Mouse (Mus musculus) frontal cortex, adult 2 months (tissue): Measurements from ENCODE around the gene Ccdc103. TPM values are rescaled to one million over a fixed set of nuclear protein-coding genes. Genes with fewer than 3 reads are reported as not detected.

Source experiments
- polyA plus RNA-seq: library from polyadenylated mRNA; depleted of rRNA; stranded (reverse); fragments of >200 nt; gene quantifications from 2 replicates; pipeline ENCODE4 v1.2.3, GENCODE M21; 2012; rRNA removed

Gene Ccdc103
- polyA plus RNA-seq, 1 experiment = 2.3 TPM

Other genes starting within 250 kb of the Ccdc103 start
- gene Meioc, start 217.5 kb upstream of the Ccdc103 start, polyA plus RNA-seq = 0.02 TPM in 1 of 2 replicates, not detected in the other
- 18.3 and 24.0 TPM in 2 replicates for gene Ccdc43, start 183.4 kb upstream of the Ccdc103 start, polyA plus RNA-seq
- 83.8 and 92.2 TPM in 2 replicates for gene Adam11, start 119.8 kb upstream of the Ccdc103 start, polyA plus RNA-seq
- 6.9 and 8.1 TPM in 2 replicates for gene Gjc1, start 61.5 kb upstream of the Ccdc103 start, polyA plus RNA-seq
- gene Higd1b, start 45.4 kb upstream of the Ccdc103 start, polyA plus RNA-seq = 10.4 and 11.6 TPM in 2 replicates
- 82.0 and 85.4 TPM in 2 replicates for gene Eftud2, start 219 bp upstream of the Ccdc103 start, polyA plus RNA-seq
- 0.06 TPM in 1 of 2 replicates, not detected in the other for gene Fam187a, start 4.0 kb downstream of the Ccdc103 start, polyA plus RNA-seq
- gene Gfap, start 19.7 kb downstream of the Ccdc103 start, polyA plus RNA-seq = 201 and 202 TPM in 2 replicates
- gene Kif18b, start 43.9 kb downstream of the Ccdc103 start, polyA plus RNA-seq = 0.30 and 0.32 TPM in 2 replicates
- gene C1ql1, start 65.5 kb downstream of the Ccdc103 start, polyA plus RNA-seq = 20.0 and 24.4 TPM in 2 replicates
- 78.5 and 81.3 TPM in 2 replicates for gene Nmt1, start 147.0 kb downstream of the Ccdc103 start, polyA plus RNA-seq
- 88.0 and 94.5 TPM in 2 replicates for gene Dcakd, start 147.1 kb downstream of the Ccdc103 start, polyA plus RNA-seq
- 12.3 and 13.3 TPM in 2 replicates for gene Plcd3, start 220.5 kb downstream of the Ccdc103 start, polyA plus RNA-seq
- 38.1 and 44.9 TPM in 2 replicates for gene Acbd4, start 220.5 kb downstream of the Ccdc103 start, polyA plus RNA-seq
- gene Hexim1, start 235.0 kb downstream of the Ccdc103 start, polyA plus RNA-seq = 25.6 and 25.8 TPM in 2 replicates